Mouse (Mus musculus): ENCODE data around the gene Ssna1. TPM values are rescaled to one million over a fixed set of nuclear protein-coding genes. Genes with fewer than 3 reads are reported as not detected.

The Ssna1 gene
- polyA plus RNA-seq (2021) = 75.4 TPM

GRCm38 (mm10) chr2:25271827-25272511, at the start of gene Ssna1, which contains the start of gene Anapc2:
Ssna1 (minus strand) TSS chr2:25272438.
Anapc2 (plus strand) TSS chr2:25272478.
- ATAC-seq = peak; percentile 79
- CTCF ChIA-PET = interaction anchor here (0.9 to 2.4 kb wide), 9 partner anchors 11 to 75 kb away, joined by 3 to 10 read pairs (median 4); partner anchors contain the start of genes Tmem203 and Tor4a
- POLR2A ChIA-PET = interaction anchor here (1.4 to 3.8 kb wide), 4 partner anchors 8 to 19 kb away, joined by 3 to 34 read pairs (median 13); partner anchors contain the start of genes Tmem203 and Tprn
- peak; percentile 71 for DNase-seq (ENCODE audit: low read depth, low spot score)
- H3K27me3 ChIP-seq = no peaks in the 10 kb centered on the region
- no peak for TF ChIP-seq CTCF (IDR thresholded peaks at IDR 0.05)
- in situ Hi-C loops (cut with MboI; ENCODE audit: low pct_unique_long_range_greater_than_20kb) = no loop called here

- CTCF ChIA-PET = no interaction called here
- peaks cover 56% of the 10 kb centered on the region for H3K27me3 ChIP-seq
- POLR2A ChIA-PET = interaction anchor here (0.7 kb wide), 1 partner anchor 116 kb away, joined by 3 read pairs; no protein-coding TSS in a partner anchor
- ATAC-seq = no peak
- TF ChIP-seq CTCF (IDR thresholded peaks at IDR 0.05) = no peak
- no peak for DNase-seq (ENCODE audit: low read depth, low spot score)
- in situ Hi-C loops (cut with MboI; ENCODE audit: low pct_unique_long_range_greater_than_20kb) = no loop called here
Observed at GRCm38 (mm10) chr2:25320084-25320483, 47.8 kb upstream of the Ssna1 start.

GRCm38 (mm10) chr2:25318971-25319773, 46.9 kb upstream of the Ssna1 start, which contains the start of gene Grin1:
Grin1 (minus strand) TSS chr2:25319187.
- ATAC-seq = no peak
- in situ Hi-C loops (cut with MboI; ENCODE audit: low pct_unique_long_range_greater_than_20kb) = no loop called here
- ChIA-PET POLR2A (interaction anchor here (0.7 kb wide), 1 partner anchor 115 kb away, joined by 3 read pairs; no protein-coding TSS in a partner anchor), CTCF (no interaction called here)
- H3K27me3 ChIP-seq = peaks cover 53% of the 10 kb centered on the region
- no peak for DNase-seq (ENCODE audit: low read depth, low spot score)
- TF ChIP-seq CTCF (IDR thresholded peaks at IDR 0.05) = no peak

DNA sequence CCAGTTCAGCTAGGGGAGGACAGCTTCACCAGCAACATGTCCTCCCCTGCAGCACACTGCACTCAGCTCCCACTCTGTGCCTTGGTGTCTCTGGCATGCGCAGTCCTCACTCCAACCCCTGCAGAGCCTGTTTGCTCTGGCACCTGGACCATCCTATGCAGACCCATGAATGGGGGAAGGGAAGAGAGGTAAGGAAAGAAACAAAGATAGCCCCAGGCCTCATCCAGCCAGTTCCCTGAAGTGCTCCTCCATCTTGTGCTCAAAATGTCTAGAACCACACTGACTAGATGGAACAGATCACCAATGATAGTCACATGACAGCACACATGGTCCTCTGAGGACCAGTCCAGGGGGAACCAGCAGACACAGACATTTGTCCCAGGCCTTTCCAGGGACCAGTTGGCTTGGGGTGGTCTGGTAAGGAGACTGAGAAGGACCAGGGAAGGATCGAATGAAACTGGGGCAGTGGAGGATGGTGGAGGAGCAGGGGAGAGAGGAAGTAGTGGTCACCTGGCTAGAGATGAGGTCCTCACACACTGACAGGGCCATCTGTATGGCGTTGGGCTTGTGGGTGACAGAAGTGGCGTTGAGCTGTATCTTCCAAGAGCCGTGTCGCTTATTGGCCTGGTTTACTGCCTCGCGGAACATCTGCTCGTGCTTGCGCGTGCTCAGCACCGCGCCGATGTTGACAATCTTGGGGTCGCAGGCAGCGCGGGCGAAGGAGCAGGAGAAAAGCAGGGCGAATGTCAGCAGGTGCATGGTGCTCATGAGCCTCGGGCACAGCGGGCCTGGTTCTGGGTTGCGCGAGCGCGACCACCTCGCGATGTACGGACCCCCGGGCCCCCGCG, 46.1 kb upstream of the Ssna1 start:
- CTCF ChIA-PET = no interaction called here
- no peak for DNase-seq (ENCODE audit: low read depth, low spot score)
- in situ Hi-C loops (cut with MboI; ENCODE audit: low pct_unique_long_range_greater_than_20kb) = no loop called here

DNA sequence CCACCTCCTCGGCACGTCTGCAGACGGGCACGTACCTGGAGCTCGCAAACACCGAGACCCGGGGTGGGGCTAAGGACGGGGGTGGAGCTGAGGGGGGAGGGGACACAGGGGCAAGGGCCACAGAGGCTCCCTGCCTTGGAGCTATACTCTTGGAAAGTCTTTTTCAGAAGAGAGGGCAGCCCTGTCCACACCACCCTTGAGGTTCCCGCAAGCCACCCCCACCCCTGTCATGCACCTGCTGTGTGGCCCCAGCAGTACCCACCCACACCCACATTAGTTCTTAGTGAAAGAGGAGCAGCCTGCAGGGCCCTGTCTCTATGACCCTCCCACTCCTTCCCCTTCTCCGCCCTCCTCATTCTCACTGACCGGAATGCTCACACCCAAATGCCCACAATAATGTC, 39.3 kb upstream of the Ssna1 start:
- ATAC-seq (no peak), DNase-seq (ENCODE audit: low read depth, low spot score) (no peak)
- peaks cover 69% of the 10 kb centered on the region for H3K27me3 ChIP-seq
- POLR2A ChIA-PET = no interaction called here
- in situ Hi-C loops (cut with MboI; ENCODE audit: low pct_unique_long_range_greater_than_20kb) = no loop called here
- CTCF ChIA-PET = no interaction called here
- TF ChIP-seq CTCF (IDR thresholded peaks at IDR 0.05) = no peak

More for the DNA sequence above, 46.1 kb upstream of the Ssna1 start:
- POLR2A ChIA-PET = no interaction called here
- ATAC-seq = no peak
- TF ChIP-seq CTCF (IDR thresholded peaks at IDR 0.05) = no peak
- peaks cover 54% of the 10 kb centered on the region for H3K27me3 ChIP-seq

DNA sequence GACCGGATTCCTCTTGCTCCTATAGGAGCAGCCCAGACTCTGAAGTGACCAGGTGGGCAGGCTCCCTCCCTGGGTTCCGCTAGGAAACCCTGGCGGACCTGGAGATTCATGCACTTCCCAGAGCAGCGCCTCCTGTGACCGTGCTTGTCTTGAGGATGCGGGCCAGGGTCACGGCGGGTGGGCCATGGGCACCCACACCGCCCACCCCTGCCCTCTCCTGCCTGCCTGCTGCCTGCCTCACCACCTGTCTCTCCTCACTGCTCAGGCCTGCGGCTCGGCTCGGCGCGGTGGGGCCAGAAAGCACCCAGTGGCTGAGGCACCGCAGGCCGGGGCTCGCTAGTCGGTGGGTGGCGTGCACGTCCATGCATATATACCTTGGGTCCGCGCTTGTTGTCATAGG, 38.7 kb upstream of the Ssna1 start:
- DNase-seq (ENCODE audit: low read depth, low spot score) (no peak), ATAC-seq (no peak)
- POLR2A ChIA-PET = no interaction called here
- H3K27me3 ChIP-seq = peaks cover 70% of the 10 kb centered on the region
- TF ChIP-seq CTCF (IDR thresholded peaks at IDR 0.05) = no peak
- CTCF ChIA-PET = no interaction called here
- in situ Hi-C loops (cut with MboI; ENCODE audit: low pct_unique_long_range_greater_than_20kb) = no loop called here

GRCm38 (mm10) chr2:25310180-25310579, 37.9 kb upstream of the Ssna1 start:
- ATAC-seq = no peak
- in situ Hi-C loops (cut with MboI; ENCODE audit: low pct_unique_long_range_greater_than_20kb) = no loop called here
- no peak for DNase-seq (ENCODE audit: low read depth, low spot score)
- ChIA-PET POLR2A (no interaction called here), CTCF (no interaction called here)
- no peak for TF ChIP-seq CTCF (IDR thresholded peaks at IDR 0.05)
- peaks cover 73% of the 10 kb centered on the region for H3K27me3 ChIP-seq

GRCm38 (mm10) chr2:25305587-25306359, 33.5 kb upstream of the Ssna1 start:
- POLR2A ChIA-PET = interaction anchor here (0.8 kb wide), 1 partner anchor 47 kb away, joined by 3 read pairs; no protein-coding TSS in a partner anchor

More at GRCm38 (mm10) chr2:25305587-25306359, 33.5 kb upstream of the Ssna1 start:
- ATAC-seq = no peak
- no peak for TF ChIP-seq CTCF (IDR thresholded peaks at IDR 0.05)
- CTCF ChIA-PET = interaction anchor here (0.9 to 1.1 kb wide), 2 partner anchors 13 kb away, joined by 3 to 4 read pairs; no protein-coding TSS in a partner anchor
- in situ Hi-C loops (cut with MboI; ENCODE audit: low pct_unique_long_range_greater_than_20kb) = no loop called here
- no peak for DNase-seq (ENCODE audit: low read depth, low spot score)
- H3K27me3 ChIP-seq = peaks cover 63% of the 10 kb centered on the region
